Mouse (Mus musculus) embryonic facial prominence, embryonic 10.5 days (tissue): ENCODE measurements around the gene Fam69a. TPM values are rescaled to one million over a fixed set of nuclear protein-coding genes. Genes with fewer than 3 reads are reported as not detected.
"Not testable (repeated sequence)": the region's sequence is repeated elsewhere in the genome, so short reads cannot be mapped to it uniquely, and the experiment has no call there.

Experiments used
- DNase-seq: peaks from one replicate; pipeline ENCODE4 v3.0.0-alpha.2; 2017; ENCODE audit warnings: low spot score
- H3K27ac ChIP-seq: fragments of 300-500 bp; sonication (generic); replicated peaks from 2 replicates; pipeline ENCODE4 v1.5.1; 2016; ENCODE audit warnings: mild to moderate bottlenecking
- H3K27me3 ChIP-seq: fragments of 300-500 bp; sonication (generic); replicated peaks from 2 replicates; pipeline ENCODE4 v1.6.1; 2016; ENCODE audit warnings: low read depth, mild to moderate bottlenecking; ENCODE audit not compliant: poor library complexity, severe bottlenecking
- H3K36me3 ChIP-seq: fragments of 300-500 bp; sonication (generic); replicated peaks from 2 replicates; pipeline ENCODE4 v1.6.1; 2016; ENCODE audit warnings: mild to moderate bottlenecking, moderate library complexity
- H3K4me1 ChIP-seq: fragments of 300-500 bp; sonication (generic); 2 replicates; pipeline ENCODE4 v1.6.1; 2016
- H3K4me3 ChIP-seq: fragments of 300-500 bp; sonication (generic); 2 replicates; pipeline ENCODE4 v1.5.1; 2016; ENCODE audit warnings: mild to moderate bottlenecking, moderate library complexity
- H3K9me3 ChIP-seq: fragments of 300-500 bp; sonication (generic); 2 replicates; pipeline ENCODE4 v1.6.1; 2016; ENCODE audit warnings: mild to moderate bottlenecking
- WGBS: fragments of 180-500 bp; shearing (Covaris S2); methylation state at CpG from one replicate; pipeline ENCODE4 v1.1.7; 2016; 5-methylcytosine and 5-hydroxymethylcytosine counted together
- polyA plus RNA-seq: library from polyadenylated mRNA; unstranded; fragments of >200 nt; fragmentation: Nextera tagmentation; extraction: Ambion mirVana; gene quantifications from 2 replicates; pipeline ENCODE4 v1.2.1, GENCODE M21; 2016

Fam69a gene
- polyA plus RNA-seq, 1 experiment from 2014 or later = 16.7 TPM

GRCm38 (mm10) chr5:107973310-107973709, 13.6 kb downstream of the Fam69a start:
- no peaks in the 10 kb centered on the region for H3K36me3 ChIP-seq
- peak; percentile 19 for DNase-seq
- H3K4me1 ChIP-seq = peaks cover 21% of the 10 kb centered on the region
- H3K27me3 ChIP-seq = no peaks in the 10 kb centered on the region
- 57% methylated on average over 2 of the region's 2 CpGs for WGBS
- H3K4me3 ChIP-seq = no peak overlapping the region
- H3K9me3 ChIP-seq = no peaks in the 10 kb centered on the region
- no peak overlapping the region for H3K27ac ChIP-seq

DNA sequence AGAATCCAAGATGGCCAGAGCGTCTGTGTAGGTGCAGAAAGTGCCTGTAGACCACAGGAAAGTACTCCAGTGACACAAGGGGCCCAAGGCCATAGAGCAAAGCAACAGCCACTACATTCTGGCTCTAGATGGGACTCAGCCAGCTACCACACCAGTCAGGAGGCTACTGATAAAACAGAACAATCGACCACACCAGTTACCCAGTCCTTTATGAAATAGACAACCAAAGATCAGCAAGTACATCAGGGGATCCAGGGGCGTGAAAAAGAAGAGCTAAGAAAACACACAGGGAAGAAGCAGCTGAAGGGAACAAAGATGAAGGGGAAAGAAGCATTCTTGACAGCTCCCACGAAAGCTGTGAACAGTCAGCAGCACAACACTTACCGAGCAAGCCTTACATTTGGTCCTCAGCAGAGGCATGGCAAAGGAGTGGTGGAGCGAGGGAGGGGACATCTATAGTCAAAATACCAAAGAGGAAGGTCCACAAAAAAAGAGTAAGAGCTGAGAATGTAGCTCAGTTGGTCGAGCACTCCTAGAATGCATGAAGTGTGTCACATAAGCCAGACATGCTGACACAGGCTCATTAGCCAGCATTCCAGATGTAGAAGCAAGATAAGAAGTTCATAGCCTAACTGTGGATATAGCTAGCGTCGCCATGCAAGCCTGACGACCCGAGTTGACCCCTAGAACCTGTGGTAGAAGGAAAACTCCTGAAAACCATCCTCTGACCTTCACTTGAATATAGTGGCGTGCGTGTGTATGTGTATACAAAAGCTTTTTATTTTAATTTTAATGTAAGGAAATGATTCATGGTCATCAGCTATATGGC, 14.2 kb downstream of the Fam69a start:
- no peak for DNase-seq
- Histone ChIP-seq H3K36me3 (no peaks in the 10 kb centered on the region), H3K27me3 (no peaks in the 10 kb centered on the region), H3K4me1 (peaks cover 20% of the 10 kb centered on the region), H3K27ac (no peak overlapping the region), H3K9me3 (no peaks in the 10 kb centered on the region), H3K4me3 (no peak overlapping the region)
- 72% methylated on average over 13 of the region's 13 CpGs for WGBS

GRCm38 (mm10) chr5:107971069-107971468, 15.8 kb downstream of the Fam69a start:
- Histone ChIP-seq H3K27ac (no peak overlapping the region), H3K4me3 (no peak overlapping the region), H3K4me1 (peaks cover 17% of the 10 kb centered on the region), H3K36me3 (no peaks in the 10 kb centered on the region), H3K9me3 (no peaks in the 10 kb centered on the region), H3K27me3 (no peaks in the 10 kb centered on the region)
- DNase-seq = no peak
- WGBS = 89% methylated on average over 4 of the region's 4 CpGs

DNA sequence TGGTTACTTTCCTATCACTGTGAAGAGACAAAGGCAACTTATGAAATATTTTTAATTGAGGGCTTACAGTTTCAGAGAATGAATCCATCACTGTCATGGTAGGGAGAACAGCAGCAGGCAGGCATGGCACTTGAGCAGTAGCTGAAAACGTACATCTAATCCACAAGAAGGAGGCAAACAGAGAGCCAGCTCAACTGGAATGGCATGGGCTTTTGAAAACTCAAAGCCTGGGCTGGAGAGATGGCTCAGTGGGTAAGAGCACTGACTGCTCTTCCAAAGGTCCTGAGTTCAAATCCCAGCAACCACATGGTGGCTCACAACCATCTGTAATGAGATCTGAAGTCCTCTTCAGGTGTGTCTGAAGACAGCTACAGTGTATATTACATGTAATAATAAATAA, 17.1 kb downstream of the Fam69a start:
- H3K9me3 ChIP-seq, H3K27ac ChIP-seq, H3K27me3 ChIP-seq, H3K4me3 ChIP-seq, H3K36me3 ChIP-seq, DNase-seq: not testable (repeated sequence)
- H3K4me1 ChIP-seq = peaks cover 17% of the 10 kb centered on the region
- 84% methylated on average over 1 of the region's 1 CpGs for WGBS

GRCm38 (mm10) chr5:107968079-107968478, 18.8 kb downstream of the Fam69a start:
- WGBS = 94% methylated on average over 3 of the region's 3 CpGs
- DNase-seq = no peak
- Histone ChIP-seq H3K27me3 (no peaks in the 10 kb centered on the region), H3K36me3 (no peaks in the 10 kb centered on the region), H3K4me3 (no peak overlapping the region), H3K9me3 (no peaks in the 10 kb centered on the region), H3K4me1 (peaks cover 11% of the 10 kb centered on the region), H3K27ac (no peak overlapping the region)

- no peaks in the 10 kb centered on the region for H3K27me3 ChIP-seq
- WGBS = 69% methylated on average over 4 of the region's 4 CpGs
- DNase-seq = no peak
- no peaks in the 10 kb centered on the region for H3K9me3 ChIP-seq
- no peak overlapping the region for H3K4me3 ChIP-seq
- no peaks in the 10 kb centered on the region for H3K4me1 ChIP-seq
- no peak overlapping the region for H3K27ac ChIP-seq
- H3K36me3 ChIP-seq = no peaks in the 10 kb centered on the region
These were observed 19.9 kb downstream of the Fam69a start for GRCm38 (mm10) chr5:107966841-107967457.

DNA sequence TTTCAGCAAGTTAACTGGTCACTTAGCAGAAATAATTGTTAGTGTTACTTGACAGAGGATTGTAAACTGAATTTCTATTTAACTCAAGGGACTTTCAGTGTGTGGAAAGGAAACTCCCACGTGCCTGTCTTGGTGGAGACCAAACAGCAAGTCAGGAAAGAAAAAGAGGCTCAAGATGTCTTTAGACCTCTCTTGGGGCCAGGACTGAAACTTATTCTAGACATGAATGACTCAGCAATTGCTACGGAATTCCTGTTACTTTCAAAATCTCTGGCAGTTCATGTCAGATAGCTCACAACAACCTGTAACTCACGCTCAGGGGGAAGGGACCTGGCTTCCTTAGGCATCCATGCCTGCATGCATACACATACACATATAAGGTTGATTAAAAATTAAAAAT, 20.7 kb downstream of the Fam69a start:
- Histone ChIP-seq H3K27ac (no peak overlapping the region), H3K27me3 (no peaks in the 10 kb centered on the region), H3K4me3 (no peak overlapping the region), H3K9me3 (no peaks in the 10 kb centered on the region), H3K36me3 (no peaks in the 10 kb centered on the region), H3K4me1 (no peaks in the 10 kb centered on the region)
- WGBS = 73% methylated on average over 3 of the region's 3 CpGs
- DNase-seq = no peak

GRCm38 (mm10) chr5:107965355-107965991, 21.4 kb downstream of the Fam69a start:
- Histone ChIP-seq H3K4me3 (no peak overlapping the region), H3K4me1 (no peaks in the 10 kb centered on the region), H3K9me3 (no peaks in the 10 kb centered on the region), H3K27me3 (no peaks in the 10 kb centered on the region), H3K36me3 (no peaks in the 10 kb centered on the region), H3K27ac (no peak overlapping the region)
- WGBS = 84% methylated on average over 9 of the region's 9 CpGs
- no peak for DNase-seq

DNA sequence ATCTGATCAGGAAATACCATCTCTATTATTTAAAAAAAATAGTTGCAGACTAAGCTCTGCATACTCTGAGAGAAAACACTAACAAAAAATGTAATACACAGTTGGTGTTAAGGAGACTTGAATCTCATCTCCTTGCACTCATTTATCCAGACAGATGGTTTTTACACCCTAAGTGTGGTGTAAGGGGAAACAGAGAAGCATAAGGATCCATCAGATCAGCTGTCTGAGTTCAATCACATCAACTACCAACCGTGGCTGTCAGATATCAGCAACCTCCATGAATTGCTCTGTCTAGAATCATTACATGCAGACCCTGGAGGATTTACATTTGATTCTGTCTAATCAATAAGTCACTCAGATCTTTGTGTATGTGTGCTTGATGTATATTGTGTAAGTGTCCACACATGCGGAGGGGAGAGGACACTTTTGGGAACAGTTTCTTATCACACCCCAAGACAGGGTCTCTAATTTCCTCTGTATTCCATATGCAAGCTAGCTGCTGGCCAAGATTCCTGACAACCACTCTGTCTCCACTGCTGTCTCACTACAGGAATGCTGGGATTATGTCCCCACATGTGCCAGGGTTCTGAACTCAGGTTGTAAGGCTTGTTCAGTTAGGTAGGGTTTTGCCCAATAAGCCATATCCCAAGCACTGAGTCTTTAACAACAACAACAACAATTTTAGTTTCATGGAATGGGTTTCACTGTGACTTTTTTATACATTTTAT, 22.7 kb downstream of the Fam69a start:
- H3K27me3 ChIP-seq = no peaks in the 10 kb centered on the region
- H3K4me1 ChIP-seq = no peaks in the 10 kb centered on the region
- H3K9me3 ChIP-seq = no peaks in the 10 kb centered on the region
- H3K36me3 ChIP-seq = no peaks in the 10 kb centered on the region
- DNase-seq = no peak
- no peak overlapping the region for H3K27ac ChIP-seq
- no peak overlapping the region for H3K4me3 ChIP-seq
- WGBS = 88% methylated on average over 2 of the region's 2 CpGs

DNA sequence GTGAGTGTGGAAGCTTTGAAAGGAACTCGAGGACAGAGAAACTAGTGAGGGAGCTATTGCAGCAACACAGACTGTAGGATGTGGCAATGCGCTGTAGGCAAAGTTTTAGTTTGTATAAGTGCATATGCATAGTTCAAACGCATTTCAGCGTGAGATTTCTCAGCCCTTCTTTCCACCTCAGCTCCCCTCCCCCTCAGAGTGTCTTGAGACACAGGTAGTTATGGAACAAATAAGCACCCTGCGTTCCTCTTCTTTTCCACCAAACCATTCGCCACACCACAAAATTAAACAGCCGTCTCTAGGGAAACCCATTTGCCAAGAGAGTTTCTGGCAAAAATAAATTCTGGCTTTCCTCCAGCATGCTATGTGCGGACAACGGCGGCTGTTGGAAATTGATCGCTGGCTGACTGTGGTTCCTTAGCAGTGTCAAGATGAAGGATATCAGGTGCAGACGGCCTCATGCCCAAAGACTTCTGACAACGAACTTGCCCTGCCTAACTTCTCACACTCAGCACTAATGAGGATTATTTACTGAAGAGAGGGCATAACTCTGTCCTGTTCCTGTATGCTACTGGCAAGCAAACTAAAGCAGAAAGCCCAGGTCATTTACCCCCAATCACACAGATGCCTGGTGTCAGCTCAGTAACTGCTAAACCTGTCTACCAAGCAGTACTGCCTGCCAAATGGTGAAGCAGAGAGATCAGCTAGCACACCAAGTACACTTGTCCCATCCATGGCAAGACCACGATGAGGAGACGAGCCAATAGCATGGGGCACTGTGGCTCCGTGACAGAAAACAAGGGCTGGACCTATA, 25.2 kb downstream of the Fam69a start:
- H3K36me3 ChIP-seq = no peaks in the 10 kb centered on the region
- no peak for DNase-seq
- no peaks in the 10 kb centered on the region for H3K4me1 ChIP-seq
- H3K27ac ChIP-seq = no peak overlapping the region
- H3K4me3 ChIP-seq = no peak overlapping the region
- WGBS = 90% methylated on average over 16 of the region's 16 CpGs
- H3K9me3 ChIP-seq = no peaks in the 10 kb centered on the region
- H3K27me3 ChIP-seq = no peaks in the 10 kb centered on the region

- DNase-seq = no peak
- no peaks in the 10 kb centered on the region for H3K9me3 ChIP-seq
These were observed 26.2 kb downstream of the Fam69a start for GRCm38 (mm10) chr5:107960532-107961202.

More at GRCm38 (mm10) chr5:107960532-107961202, 26.2 kb downstream of the Fam69a start:
- 84% methylated on average over 14 of the region's 14 CpGs for WGBS
- Histone ChIP-seq H3K27me3 (no peaks in the 10 kb centered on the region), H3K27ac (no peak overlapping the region), H3K4me1 (no peaks in the 10 kb centered on the region), H3K36me3 (no peaks in the 10 kb centered on the region), H3K4me3 (no peak overlapping the region)
